Mouse (Mus musculus) right cerebral cortex, postnatal 25 days (tissue): ENCODE data around the gene Tmem237.

Experiments used
- DNase-seq: peaks from one replicate; pipeline ENCODE4 v3.0.0; 2022

The Tmem237 gene

GRCm38 (mm10) chr1:59119720-59120457 lies at the start of gene Tmem237:
Gene Tmem237 (minus strand): TSS chr1:59120408.
- DNase-seq: peak; percentile 94

- DNase-seq: no peak
These were observed 49.4 kb upstream of the Tmem237 start for GRCm38 (mm10) chr1:59169586-59169985.

- no peak for DNase-seq
These were observed 48.3 kb upstream of the Tmem237 start for GRCm38 (mm10) chr1:59168556-59168955.

- no peak for DNase-seq
These were observed 47.6 kb upstream of the Tmem237 start for GRCm38 (mm10) chr1:59167654-59168425.

GRCm38 (mm10) chr1:59166232-59166905 lies 46.2 kb upstream of the Tmem237 start:
- DNase-seq: no peak

- no peak for DNase-seq
These were observed 43.7 kb upstream of the Tmem237 start for GRCm38 (mm10) chr1:59163918-59164317.

- DNase-seq: peak; percentile 83
These were observed 42.8 kb upstream of the Tmem237 start, which contains the start of gene Mpp4 for GRCm38 (mm10) chr1:59163030-59163461. Gene Mpp4 (minus strand): TSS chr1:59163389.

GRCm38 (mm10) chr1:59162309-59163024 lies 42.3 kb upstream of the Tmem237 start:
- DNase-seq: no peak

- DNase-seq: no peak
These were observed 41.2 kb upstream of the Tmem237 start for GRCm38 (mm10) chr1:59161396-59161795.

- DNase-seq: no peak
These were observed 40.7 kb upstream of the Tmem237 start for GRCm38 (mm10) chr1:59160871-59161270.

GRCm38 (mm10) chr1:59159136-59159535 lies 38.9 kb upstream of the Tmem237 start:
- DNase-seq: no peak

- DNase-seq: no peak
These were observed 38.3 kb upstream of the Tmem237 start for GRCm38 (mm10) chr1:59158498-59158897.

GRCm38 (mm10) chr1:59157846-59158245 lies 37.6 kb upstream of the Tmem237 start:
- no peak for DNase-seq

GRCm38 (mm10) chr1:59152346-59152745 lies 32.1 kb upstream of the Tmem237 start:
- DNase-seq: no peak

GRCm38 (mm10) chr1:59150542-59150941 lies 30.3 kb upstream of the Tmem237 start:
- no peak for DNase-seq

GRCm38 (mm10) chr1:59144543-59144942 lies 24.3 kb upstream of the Tmem237 start:
- no peak for DNase-seq

- no peak for DNase-seq
These were observed 22.6 kb upstream of the Tmem237 start for GRCm38 (mm10) chr1:59142809-59143208.

GRCm38 (mm10) chr1:59134419-59134818 lies 14.2 kb upstream of the Tmem237 start:
- no peak for DNase-seq

- no peak for DNase-seq
These were observed 8.7 kb upstream of the Tmem237 start for GRCm38 (mm10) chr1:59128879-59129278.

GRCm38 (mm10) chr1:59125558-59125957 lies 5.3 kb upstream of the Tmem237 start:
- DNase-seq: no peak

GRCm38 (mm10) chr1:59110524-59110923 lies 9.7 kb downstream of the Tmem237 start:
- no peak for DNase-seq

- DNase-seq: no peak
These were observed 18.1 kb downstream of the Tmem237 start for GRCm38 (mm10) chr1:59102071-59102470.

GRCm38 (mm10) chr1:59101020-59101419 lies 19.2 kb downstream of the Tmem237 start:
- no peak for DNase-seq
